Mouse (Mus musculus) adrenal gland, adult 2 months (tissue): ENCODE results near the gene Txnrd1. TPM values are rescaled to one million over a fixed set of nuclear protein-coding genes. Genes with fewer than 3 reads are reported as not detected.

Experiments used
- DNase-seq: peaks from one replicate; pipeline ENCODE4 v3.0.0; 2021
- polyA plus RNA-seq: library from polyadenylated mRNA; depleted of rRNA; stranded (reverse); fragments of >200 nt; gene quantifications from 2 replicates; pipeline ENCODE4 v1.2.3, GENCODE M21; 2012; rRNA removed
- total RNA-seq, 2 experiments: library from RNA; stranded (reverse); gene quantifications; 2 replicates each; pipeline ENCODE4 v1.2.3; 2021

Gene Txnrd1
- total and polyA plus RNA-seq, 3 experiments: 34.4 to 113 (median 88.6) TPM

DNA sequence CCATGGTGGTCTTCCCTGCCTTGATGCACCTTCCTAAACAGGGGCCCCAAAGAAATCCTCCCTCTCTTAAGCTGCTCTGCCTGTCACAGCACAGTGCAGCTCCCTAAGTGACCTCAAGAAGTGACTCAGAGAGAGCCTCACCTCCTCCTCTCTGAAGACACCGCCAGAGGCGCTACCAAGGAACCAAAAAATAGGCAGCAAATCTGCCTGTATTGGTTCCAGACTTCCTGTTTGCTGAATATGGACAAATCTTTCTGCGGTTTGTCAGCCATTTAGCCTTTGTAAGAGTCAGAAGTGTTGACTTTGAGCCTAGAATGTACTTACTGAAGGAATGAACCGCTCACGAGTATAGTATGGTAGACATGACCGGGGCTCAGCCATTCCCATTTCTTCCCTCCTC, 80.0 kb downstream of the Txnrd1 start:
- DNase-seq: no peak

DNA sequence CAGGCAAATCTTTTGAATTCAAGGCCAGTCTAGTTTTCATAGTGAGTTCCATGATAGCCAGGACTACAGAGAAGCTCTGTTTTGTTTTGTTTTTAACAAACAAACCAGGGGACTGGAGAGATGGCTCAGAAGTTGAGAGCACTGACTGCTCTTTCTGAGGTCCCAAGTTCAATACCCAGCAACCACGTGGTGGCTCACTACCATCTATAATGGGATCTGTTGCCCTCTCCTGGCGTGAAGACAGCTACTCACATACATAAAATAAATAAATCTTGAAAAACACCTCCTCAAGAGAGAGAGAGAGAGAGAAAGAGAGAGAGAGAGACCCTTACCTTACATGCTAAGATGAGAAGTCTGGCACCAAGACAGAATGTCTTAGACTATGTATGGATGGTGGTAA, 84.9 kb downstream of the Txnrd1 start:
- DNase-seq: no peak

DNA sequence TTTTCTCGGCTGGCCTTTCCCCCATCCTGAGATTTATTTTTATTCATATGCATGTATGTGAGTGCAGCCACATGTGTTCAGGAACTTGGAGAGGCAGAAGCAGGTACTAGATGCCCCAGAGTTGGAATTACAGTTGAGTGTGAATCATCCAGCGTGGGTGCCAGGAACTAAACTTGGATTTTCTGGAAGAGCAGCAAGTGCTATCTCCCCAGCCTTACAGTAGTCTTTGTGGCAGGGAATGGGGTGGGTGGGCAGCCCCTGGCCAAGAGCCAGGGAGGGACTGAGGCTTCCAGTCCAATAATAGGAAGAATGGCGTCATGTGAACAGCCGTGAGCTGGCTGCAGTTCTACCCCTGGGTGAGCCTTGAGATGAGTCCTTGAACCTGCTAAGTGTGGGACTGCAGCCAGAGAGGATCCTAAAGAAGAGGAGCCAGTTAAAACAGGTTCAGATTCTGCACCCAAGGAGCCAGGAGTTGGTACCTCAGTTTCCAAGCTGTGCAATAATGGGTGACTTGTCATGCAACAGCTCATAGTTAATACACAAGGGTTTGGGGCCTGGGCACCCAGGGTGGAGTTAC, 85.7 kb downstream of the Txnrd1 start:
- DNase-seq: peak; percentile 69

DNA sequence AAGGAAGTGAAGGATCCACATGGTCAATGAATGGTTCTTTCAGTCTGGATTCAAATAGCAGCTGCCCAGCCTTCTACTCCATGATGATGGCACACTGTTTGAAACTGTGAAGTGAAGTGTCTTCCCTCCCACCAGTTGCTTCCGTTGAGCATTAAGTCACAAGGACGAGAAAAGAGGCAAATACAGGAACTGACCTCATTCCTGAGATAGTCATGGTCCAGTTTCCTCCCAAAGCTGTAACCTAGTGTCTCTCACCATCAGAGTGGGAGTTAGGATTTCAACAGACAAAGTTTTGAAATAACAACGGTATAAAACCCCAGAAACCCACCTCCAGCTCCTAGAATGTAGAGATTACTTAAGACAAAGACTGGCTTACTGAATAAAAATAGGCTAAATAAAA, 89.8 kb downstream of the Txnrd1 start:
- DNase-seq: no peak

DNA sequence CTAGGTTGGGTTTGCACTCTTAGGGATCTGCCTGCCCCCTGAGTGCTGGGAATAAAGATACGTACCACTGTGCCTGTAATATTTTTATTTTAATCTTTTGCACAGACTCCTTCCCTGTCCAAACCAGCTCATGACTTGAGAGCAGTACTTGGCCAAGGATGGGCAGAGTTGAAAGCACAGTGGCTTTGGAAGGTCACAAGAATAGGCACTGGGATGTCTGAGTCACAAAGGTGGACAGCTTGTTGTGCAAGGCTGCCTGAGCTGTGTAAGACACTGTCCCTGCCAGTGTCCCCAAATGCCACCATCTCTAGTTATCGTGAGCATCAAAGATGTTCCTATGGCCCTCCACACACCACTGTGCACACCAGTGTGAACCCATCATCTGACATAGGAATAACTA, 91.0 kb downstream of the Txnrd1 start:
- peak; percentile 61 for DNase-seq

DNA sequence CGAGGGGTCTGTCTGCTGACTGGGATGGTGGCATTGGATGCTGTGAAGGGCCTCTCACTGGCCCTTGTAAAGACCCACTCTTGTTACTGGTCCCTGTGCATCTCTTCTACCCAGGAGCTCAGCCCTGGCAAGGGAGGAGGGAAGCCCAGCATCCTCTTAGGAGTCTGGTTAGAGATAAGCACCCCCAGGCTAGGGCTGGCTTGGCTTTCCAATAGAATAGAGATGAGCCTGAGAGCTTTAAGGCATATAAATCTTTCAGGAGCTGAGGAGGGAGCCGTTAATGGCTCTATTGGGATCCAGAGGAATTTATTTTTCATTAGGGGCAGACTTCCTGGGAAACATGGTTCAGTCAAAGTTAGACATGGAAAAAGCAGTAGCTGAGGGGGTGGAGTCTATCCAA, 91.9 kb downstream of the Txnrd1 start:
- DNase-seq: no peak

DNA sequence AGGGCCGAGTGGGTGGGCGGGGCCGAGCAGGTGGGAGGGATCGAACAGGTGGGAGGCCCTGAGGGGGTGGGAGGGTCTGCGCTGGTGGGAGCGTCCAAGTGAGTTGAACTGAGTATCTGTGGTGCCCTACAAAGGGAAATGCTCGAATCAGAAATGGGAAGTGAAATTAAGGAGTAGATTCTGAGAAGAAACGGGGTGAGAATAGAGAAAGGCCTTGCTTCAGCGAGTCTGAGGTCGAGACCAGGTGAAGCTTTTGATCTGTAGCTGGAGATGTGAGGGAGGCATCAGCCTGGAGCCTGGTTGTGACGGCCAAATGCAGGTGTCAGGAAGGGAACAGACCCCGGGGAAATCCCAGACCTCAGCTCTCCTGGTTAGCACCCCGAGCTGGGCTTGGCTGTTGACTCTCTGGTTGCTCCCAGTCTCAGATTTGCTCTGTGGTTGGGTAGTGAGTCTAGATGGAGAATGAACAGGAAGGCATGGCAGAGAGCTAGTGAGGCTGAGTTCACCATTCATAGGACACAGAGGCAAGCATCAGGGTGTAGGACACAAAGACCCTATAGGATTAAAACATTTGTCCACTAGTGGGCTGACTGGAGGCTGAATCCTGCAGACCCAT, 101.4 kb downstream of the Txnrd1 start:
- no peak for DNase-seq

DNA sequence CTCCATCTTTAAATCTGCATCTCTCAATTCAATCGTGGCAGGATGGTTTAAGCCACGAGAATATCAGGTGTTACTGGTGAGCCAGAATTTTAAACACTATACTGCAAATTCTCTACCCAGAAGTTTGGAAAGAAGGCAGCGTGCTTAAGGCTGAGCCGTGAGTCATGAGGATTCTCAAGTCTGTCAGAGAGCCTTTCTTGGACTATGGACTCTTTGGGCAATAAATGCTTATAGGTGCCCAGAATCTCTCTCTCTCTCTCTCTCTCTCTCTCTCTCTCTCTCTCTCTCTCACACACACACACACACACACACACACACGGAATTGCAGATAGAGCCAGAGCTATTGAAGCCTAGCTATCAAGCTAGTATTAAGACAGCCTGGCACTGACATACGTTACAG, 102.0 kb downstream of the Txnrd1 start:
- no peak for DNase-seq

Other genes with a start within 250 kb of the Txnrd1 start
- gene 1190007I07Rik, start 210.7 kb upstream of the Txnrd1 start, total RNA-seq: 10 to 100 TPM; 19.8 to 31.3 TPM
- gene 1190007I07Rik, start 210.7 kb upstream of the Txnrd1 start, polyA plus RNA-seq: 70.7 and 83.9 TPM in 2 replicates
- 10 to 100 TPM; 20.8 to 25.1 TPM for gene Tdg, start 204.1 kb upstream of the Txnrd1 start, total RNA-seq
- 7.0 and 11.6 TPM in 2 replicates for gene Tdg, start 204.1 kb upstream of the Txnrd1 start, polyA plus RNA-seq
- gene Glt8d2, start 143.3 kb upstream of the Txnrd1 start, total RNA-seq: 1 to 10 TPM; 1.4 to 3.1 TPM
- gene Glt8d2, start 143.3 kb upstream of the Txnrd1 start, polyA plus RNA-seq: 0.32 and 0.76 TPM in 2 replicates
- gene Hcfc2, start 137.8 kb upstream of the Txnrd1 start, total RNA-seq: 10 to 100 TPM; 27.8 to 30.4 TPM
- 3.2 and 4.7 TPM in 2 replicates for gene Hcfc2, start 137.8 kb upstream of the Txnrd1 start, polyA plus RNA-seq
- gene Nfyb, start 69.8 kb upstream of the Txnrd1 start, total RNA-seq: 10 to 100 TPM; 15.2 to 19.8 TPM
- gene Nfyb, start 69.8 kb upstream of the Txnrd1 start, polyA plus RNA-seq: 1.9 and 5.1 TPM in 2 replicates
- 1 to 10 TPM in 1 of 2 experiments, under 1 TPM in 1; 0.97 to 3.0 TPM for gene Eid3, start 32.7 kb downstream of the Txnrd1 start, total RNA-seq
- gene Eid3, start 32.7 kb downstream of the Txnrd1 start, polyA plus RNA-seq: 0.07 and 0.13 TPM in 2 replicates
- 10 to 100 TPM; 40.3 to 70.3 TPM for gene Chst11, start 151.5 kb downstream of the Txnrd1 start, total RNA-seq
- gene Chst11, start 151.5 kb downstream of the Txnrd1 start, polyA plus RNA-seq: 35.2 and 40.2 TPM in 2 replicates